In genomic region chr7:6384011-6384410, GRCm38 (mm10) we compare ENCODE assay signal across 10 mouse cellular contexts. TPM values are rescaled to one million over a fixed set of nuclear protein-coding genes. Genes with fewer than 3 reads are reported as not detected.
DNase-seq lines count a peak whose midpoint lies in the region; ATAC-seq and TF ChIP-seq lines count a peak whose summit lies in the region.
"Had no signal": no experiment of that assay in that cellular context is flagged by ENCODE, and none has a peak within 500 bp of the region (broad histone marks: within the 10 kb centered on the region; RNA-seq: fewer than 3 reads in every experiment).

No protein-coding gene starts in this region.

- no peak overlapping the region for H3K9ac ChIP-seq in heart, postnatal 0 days (replicated peaks; ENCODE audit: low read depth, low read length)
- H3K9ac ChIP-seq in embryonic facial prominence, embryonic 11.5 days (replicated peaks; ENCODE audit: low read length) = no peak overlapping the region
- no peak overlapping the region for H3K9ac ChIP-seq in hindbrain, embryonic 15.5 days
- peak overlapping the region; percentile 77; the same call in 1 of the 2 replicates for H3K9ac ChIP-seq in midbrain, embryonic 13.5 days (replicated peaks)

- peak overlapping the region; percentile 63 for H3K4me3 ChIP-seq in heart, postnatal 0 days (ENCODE audit: low read depth, low read length)
- peak overlapping the region; percentile 52 for H3K4me3 ChIP-seq in embryonic facial prominence, embryonic 11.5 days (ENCODE audit: low read depth, low read length)
- H3K4me3 ChIP-seq in hindbrain, embryonic 15.5 days = peak overlapping the region; percentile 69
- peak overlapping the region; percentile 65 for H3K4me3 ChIP-seq in midbrain, embryonic 13.5 days (replicated peaks)

- H3K27ac ChIP-seq in heart, postnatal 0 days (ENCODE audit: low read depth) = 0 out of 2 replicates have a peak overlapping the region, but pooled peaks have one; percentile 57
- H3K27ac ChIP-seq in embryonic facial prominence, embryonic 11.5 days (replicated peaks; ENCODE audit: low read depth, low read length) = no peak overlapping the region
- H3K27ac ChIP-seq in hindbrain, embryonic 15.5 days (replicated peaks) = no peak overlapping the region
- H3K27ac ChIP-seq in midbrain, embryonic 13.5 days = no peak overlapping the region

- peak overlapping the region; percentile 89 for H3K4me2 ChIP-seq in heart, postnatal 0 days (ENCODE audit: low read depth, low read length)
- H3K4me2 ChIP-seq in embryonic facial prominence, embryonic 11.5 days (ENCODE audit: low read depth, low read length) = peak overlapping the region; percentile 75; the same call in 1 of the 2 replicates
- H3K4me2 ChIP-seq in hindbrain, embryonic 15.5 days = peak overlapping the region; percentile 85
- H3K4me2 ChIP-seq in midbrain, embryonic 13.5 days (replicated peaks) = peak overlapping the region; percentile 71

- peaks cover 8% of the 10 kb centered on the region; the same call in 1 of the 2 replicates for H3K4me1 ChIP-seq in heart, postnatal 0 days (ENCODE audit: control insufficient read depth, insufficient read depth)
- no peaks in the 10 kb centered on the region for H3K4me1 ChIP-seq in embryonic facial prominence, embryonic 11.5 days (ENCODE audit: control insufficient read depth, insufficient read depth, low read length)
- H3K4me1 ChIP-seq in hindbrain, embryonic 15.5 days (replicated peaks) = peaks cover 19% of the 10 kb centered on the region
- H3K4me1 ChIP-seq in midbrain, embryonic 13.5 days (replicated peaks) = peaks cover 23% of the 10 kb centered on the region

- no peaks in the 10 kb centered on the region for H3K27me3 ChIP-seq in heart, postnatal 0 days (ENCODE audit: control insufficient read depth, insufficient read depth, low read length)
- H3K27me3 ChIP-seq in embryonic facial prominence, embryonic 11.5 days (ENCODE audit: control insufficient read depth, insufficient read depth, low read length) = no peaks in the 10 kb centered on the region
- H3K27me3 ChIP-seq in hindbrain, embryonic 15.5 days = no peaks in the 10 kb centered on the region
- no peaks in the 10 kb centered on the region for H3K27me3 ChIP-seq in midbrain, embryonic 13.5 days

- 57% methylated on average over 8 of the region's 8 CpGs for WGBS in heart, postnatal 0 days
- WGBS in embryonic facial prominence, embryonic 11.5 days = 72% methylated on average over 8 of the region's 8 CpGs
- 70% methylated on average over 8 of the region's 8 CpGs for WGBS in hindbrain, embryonic 15.5 days
- WGBS in midbrain, embryonic 13.5 days = 75% methylated on average over 8 of the region's 8 CpGs

- H3K36me3 ChIP-seq in heart, postnatal 0 days (replicated peaks; ENCODE audit: control insufficient read depth, insufficient read depth, low read length) = 0 out of 2 replicates have a peak, but pooled peaks cover 7% of the 10 kb centered on the region
- no peaks in the 10 kb centered on the region for H3K36me3 ChIP-seq in embryonic facial prominence, embryonic 11.5 days (replicated peaks; ENCODE audit: control insufficient read depth, insufficient read depth, low read depth, low read length)
- peaks cover 12% of the 10 kb centered on the region for H3K36me3 ChIP-seq in hindbrain, embryonic 15.5 days
- peaks cover 25% of the 10 kb centered on the region for H3K36me3 ChIP-seq in midbrain, embryonic 13.5 days

- ATAC-seq in heart, postnatal 0 days (ENCODE audit: insufficient read depth, low read depth) = no peak
- no peak for ATAC-seq in embryonic facial prominence, embryonic 11.5 days (replicated peaks; ENCODE audit: insufficient number of reproducible peaks, low FRiP score, low TSS enrichment, low read depth)
- ATAC-seq in hindbrain, embryonic 15.5 days (ENCODE audit: low FRiP score, low read depth) = no peak
- ATAC-seq in midbrain, embryonic 13.5 days = peak; percentile 7; the same call in 1 of the 2 replicates

- no peak for DNase-seq in heart, postnatal 0 days (ENCODE audit: low spot score)
- no peak for DNase-seq in heart, adult 8-10 months (ENCODE audit: low spot score)
- DNase-seq in embryonic facial prominence, embryonic 11.5 days (ENCODE audit: low spot score) = no peak
- no peak for DNase-seq in spleen, adult 18-20 months
- no peak for DNase-seq in adrenal gland, adult 18-20 months (ENCODE audit: low spot score in 2 of 2)
- no peak for DNase-seq in adrenal gland, postnatal 4 days (ENCODE audit: low spot score in 2 of 2)
- DNase-seq: kidney, adult 9 months had no signal

- no peaks in the 10 kb centered on the region for H3K9me3 ChIP-seq in heart, postnatal 0 days (replicated peaks; ENCODE audit: control insufficient read depth, low read length)
- no peaks in the 10 kb centered on the region for H3K9me3 ChIP-seq in embryonic facial prominence, embryonic 11.5 days (replicated peaks; ENCODE audit: control insufficient read depth, low read length)
- no peaks in the 10 kb centered on the region for H3K9me3 ChIP-seq in hindbrain, embryonic 15.5 days
- H3K9me3 ChIP-seq in midbrain, embryonic 13.5 days = no peaks in the 10 kb centered on the region
- H3K9me3 ChIP-seq: G1E had no signal

- no peak for TF ChIP-seq CTCF in heart, postnatal 0 days (IDR thresholded peaks at IDR 0.05; ENCODE audit: low read depth)

- no peak for TF ChIP-seq EP300 in heart, postnatal 0 days (IDR thresholded peaks at IDR 0.05; ENCODE audit: low read depth)

RNA-seq across cellular contexts. Expression of gene Zfp28, which starts 0.9 kb away (rescaled TPM):
- total RNA-seq in heart, postnatal 0 days (2014; rRNA removed; ENCODE audit: low replicate concordance) = 2.5 and 5.3 TPM in 2 replicates
- polyA plus RNA-seq in heart, postnatal 0 days (2015; fragmentation: Nextera tagmentation; extraction: Ambion mirVana) = 6.9 and 8.0 TPM in 2 replicates
- total RNA-seq in heart, adult 8-10 months (2022) = 1 to 10 TPM; 2.2 to 5.0 (median 3.2) TPM
- polyA plus RNA-seq in embryonic facial prominence, embryonic 11.5 days (2014; fragmentation: Nextera tagmentation; extraction: Ambion mirVana) = 12.0 and 13.8 TPM in 2 replicates
- 13.8 and 14.2 TPM in 2 replicates for polyA plus RNA-seq in hindbrain, embryonic 15.5 days (2015; fragmentation: Nextera tagmentation; extraction: Ambion mirVana)
- polyA plus RNA-seq in midbrain, embryonic 13.5 days (2015; fragmentation: Nextera tagmentation; extraction: Ambion mirVana) = 16.2 and 18.5 TPM in 2 replicates
- 1 to 10 TPM; 2.1 to 3.3 TPM for total RNA-seq in adrenal gland, adult 18-20 months (2021)
- total RNA-seq in adrenal gland, postnatal 4 days (2021) = 1 to 10 TPM; 6.8 to 9.0 TPM

RNA-seq across cellular contexts. Expression of gene Smim17, which starts 14.5 kb away (rescaled TPM):
- not detected in 2 replicates for total RNA-seq in heart, postnatal 0 days (2014; rRNA removed; ENCODE audit: low replicate concordance)
- 0.12 and 0.21 TPM in 2 replicates for polyA plus RNA-seq in heart, postnatal 0 days (2015; fragmentation: Nextera tagmentation; extraction: Ambion mirVana)
- not detected for total RNA-seq in heart, adult 8-10 months (2022)
- 0.28 TPM in 1 of 2 replicates, not detected in the other for polyA plus RNA-seq in embryonic facial prominence, embryonic 11.5 days (2014; fragmentation: Nextera tagmentation; extraction: Ambion mirVana)
- polyA plus RNA-seq in hindbrain, embryonic 15.5 days (2015; fragmentation: Nextera tagmentation; extraction: Ambion mirVana) = 7.0 and 8.4 TPM in 2 replicates
- 2.4 and 3.4 TPM in 2 replicates for polyA plus RNA-seq in midbrain, embryonic 13.5 days (2015; fragmentation: Nextera tagmentation; extraction: Ambion mirVana)
- under 1 TPM; 0.38 to 0.73 TPM for total RNA-seq in adrenal gland, adult 18-20 months (2021)
- total RNA-seq in adrenal gland, postnatal 4 days (2021) = under 1 TPM; 0.17 to 0.40 TPM
- total RNA-seq: G1E had no signal
- polyA plus RNA-seq: G1E had no signal

RNA-seq across cellular contexts. Expression of gene Zfp78, which starts 20.9 kb away (rescaled TPM):
- total RNA-seq in heart, postnatal 0 days (2014; rRNA removed; ENCODE audit: low replicate concordance) = 0.11 TPM in 1 of 2 replicates, not detected in the other
- polyA plus RNA-seq in heart, postnatal 0 days (2015; fragmentation: Nextera tagmentation; extraction: Ambion mirVana) = 0.94 and 1.3 TPM in 2 replicates
- total RNA-seq in heart, adult 8-10 months (2022) = 1 to 10 TPM; 2.2 to 3.8 (median 2.9) TPM
- polyA plus RNA-seq in embryonic facial prominence, embryonic 11.5 days (2014; fragmentation: Nextera tagmentation; extraction: Ambion mirVana) = 1.9 and 3.0 TPM in 2 replicates
- polyA plus RNA-seq in hindbrain, embryonic 15.5 days (2015; fragmentation: Nextera tagmentation; extraction: Ambion mirVana) = 3.5 and 4.9 TPM in 2 replicates
- polyA plus RNA-seq in midbrain, embryonic 13.5 days (2015; fragmentation: Nextera tagmentation; extraction: Ambion mirVana) = 4.3 and 4.6 TPM in 2 replicates
- total RNA-seq in adrenal gland, adult 18-20 months (2021) = 1 to 10 TPM; 2.1 to 3.3 TPM
- total RNA-seq in adrenal gland, postnatal 4 days (2021) = 1 to 10 TPM; 3.9 to 4.0 TPM

RNA-seq across cellular contexts. Expression of gene Gm20715, which starts 26.1 kb away (rescaled TPM):
- total RNA-seq in heart, postnatal 0 days (2014; rRNA removed; ENCODE audit: low replicate concordance) = not detected in 2 replicates
- polyA plus RNA-seq in heart, postnatal 0 days (2015; fragmentation: Nextera tagmentation; extraction: Ambion mirVana) = not detected in 2 replicates
- total RNA-seq in heart, adult 8-10 months (2022) = not detected
- polyA plus RNA-seq in embryonic facial prominence, embryonic 11.5 days (2014; fragmentation: Nextera tagmentation; extraction: Ambion mirVana) = not detected in 2 replicates
- polyA plus RNA-seq in hindbrain, embryonic 15.5 days (2015; fragmentation: Nextera tagmentation; extraction: Ambion mirVana) = 0.05 TPM in 1 of 2 replicates, not detected in the other
- polyA plus RNA-seq in midbrain, embryonic 13.5 days (2015; fragmentation: Nextera tagmentation; extraction: Ambion mirVana) = 0.06 and 0.07 TPM in 2 replicates
- not detected for total RNA-seq in adrenal gland, adult 18-20 months (2021)
- total RNA-seq in adrenal gland, postnatal 4 days (2021) = under 1 TPM in 1 of 2 experiments, not detected in 1; 0.08 TPM
- polyA plus RNA-seq: G1E had no signal

RNA-seq across cellular contexts. Expression of gene Gm3854, which starts 40.5 kb away (rescaled TPM):
- not detected in 2 replicates for total RNA-seq in heart, postnatal 0 days (2014; rRNA removed; ENCODE audit: low replicate concordance)
- 0.44 and 0.51 TPM in 2 replicates for polyA plus RNA-seq in heart, postnatal 0 days (2015; fragmentation: Nextera tagmentation; extraction: Ambion mirVana)
- under 1 TPM; 0.17 to 0.44 (median 0.32) TPM for total RNA-seq in heart, adult 8-10 months (2022)
- polyA plus RNA-seq in embryonic facial prominence, embryonic 11.5 days (2014; fragmentation: Nextera tagmentation; extraction: Ambion mirVana) = 1.4 and 1.6 TPM in 2 replicates
- polyA plus RNA-seq in hindbrain, embryonic 15.5 days (2015; fragmentation: Nextera tagmentation; extraction: Ambion mirVana) = 8.1 and 8.5 TPM in 2 replicates
- 7.0 and 7.2 TPM in 2 replicates for polyA plus RNA-seq in midbrain, embryonic 13.5 days (2015; fragmentation: Nextera tagmentation; extraction: Ambion mirVana)
- under 1 TPM; 0.53 to 0.80 TPM for total RNA-seq in adrenal gland, adult 18-20 months (2021)
- 1 to 10 TPM; 1.6 to 1.7 TPM for total RNA-seq in adrenal gland, postnatal 4 days (2021)
- polyA plus RNA-seq: G1E had no signal
